Mouse (Mus musculus) liver, postnatal 0 days (tissue): ENCODE results near the gene Lrg1. TPM values are rescaled to one million over a fixed set of nuclear protein-coding genes. Genes with fewer than 3 reads are reported as not detected.

Experiments used
- ATAC-seq: fragments of 200-750 bp; cut with Nextera tagmentation; 2 replicates; pipeline ENCODE4 v1.8.0; 2017; ENCODE audit warnings: mild to moderate bottlenecking, moderate library complexity
- DNase-seq: peaks from one replicate; pipeline ENCODE4 v3.0.0-alpha.2; 2016
- H3K27ac ChIP-seq: fragments of 300-500 bp; sonication (generic); 2 replicates; pipeline ENCODE4 v1.5.1; 2014; ENCODE audit warnings: antibody characterized with exemption, moderate library complexity, mild to moderate bottlenecking, low read depth
- H3K27me3 ChIP-seq: fragments of 300-500 bp; sonication (generic); 2 replicates; pipeline ENCODE4 v1.6.1; 2014; ENCODE audit warnings: low read length, control low read depth, mixed read lengths; ENCODE audit not compliant: insufficient read depth
- H3K36me3 ChIP-seq: fragments of 300-500 bp; sonication (generic); replicated peaks from 2 replicates; pipeline ENCODE4 v1.6.1; 2014; ENCODE audit warnings: mild to moderate bottlenecking, control low read depth, low read length, moderate library complexity, mixed read lengths; ENCODE audit not compliant: insufficient read depth
- H3K4me1 ChIP-seq: fragments of 300-500 bp; sonication (generic); 2 replicates; pipeline ENCODE4 v1.6.1; 2014; ENCODE audit warnings: antibody characterized with exemption, mild to moderate bottlenecking, control low read depth; ENCODE audit not compliant: insufficient read depth
- H3K4me2 ChIP-seq: fragments of 300-500 bp; sonication (generic); 2 replicates; pipeline ENCODE4 v1.6.1; 2014; ENCODE audit warnings: low read depth, mild to moderate bottlenecking, low read length, moderate library complexity, mixed read lengths
- H3K4me3 ChIP-seq: fragments of 300-500 bp; sonication (generic); 2 replicates; pipeline ENCODE4 v1.5.1; 2014; ENCODE audit warnings: low read depth, low read length
- H3K9ac ChIP-seq: fragments of 300-500 bp; sonication (generic); replicated peaks from 2 replicates; pipeline ENCODE4 v1.6.1; 2014; ENCODE audit warnings: mild to moderate bottlenecking, moderate library complexity
- H3K9me3 ChIP-seq: fragments of 300-500 bp; sonication (generic); 2 replicates; pipeline ENCODE4 v1.6.1; 2016; ENCODE audit warnings: mild to moderate bottlenecking, control low read depth, low read length, mixed read lengths
- CTCF ChIP-seq: sonication (generic); IDR thresholded peaks from 2 replicates; pipeline ENCODE4 v1.5.1; 2016; ENCODE audit warnings: antibody characterized with exemption, low read depth
- EP300 ChIP-seq: IDR thresholded peaks from 2 replicates; pipeline ENCODE4 v1.6.1; 2016; ENCODE audit warnings: antibody characterized with exemption, low read depth, mild to moderate bottlenecking
- WGBS: fragments of 180-500 bp; shearing (Covaris S2); extraction: QIAGEN DNeasy Blood & Tissue Kit; methylation state at CpG from one replicate; pipeline ENCODE4 v1.1.7; 2014; ENCODE audit not compliant: insufficient replicate concordance; 5-methylcytosine and 5-hydroxymethylcytosine counted together
- polyA plus RNA-seq: library from polyadenylated mRNA; unstranded; fragments of >200 nt; fragmentation: Nextera tagmentation; extraction: Ambion mirVana; gene quantifications from 2 replicates; pipeline ENCODE4 v1.2.1, GENCODE M21; 2015

Gene Lrg1
- polyA plus RNA-seq, 1 experiment from 2014 or later: 269 TPM

DNA sequence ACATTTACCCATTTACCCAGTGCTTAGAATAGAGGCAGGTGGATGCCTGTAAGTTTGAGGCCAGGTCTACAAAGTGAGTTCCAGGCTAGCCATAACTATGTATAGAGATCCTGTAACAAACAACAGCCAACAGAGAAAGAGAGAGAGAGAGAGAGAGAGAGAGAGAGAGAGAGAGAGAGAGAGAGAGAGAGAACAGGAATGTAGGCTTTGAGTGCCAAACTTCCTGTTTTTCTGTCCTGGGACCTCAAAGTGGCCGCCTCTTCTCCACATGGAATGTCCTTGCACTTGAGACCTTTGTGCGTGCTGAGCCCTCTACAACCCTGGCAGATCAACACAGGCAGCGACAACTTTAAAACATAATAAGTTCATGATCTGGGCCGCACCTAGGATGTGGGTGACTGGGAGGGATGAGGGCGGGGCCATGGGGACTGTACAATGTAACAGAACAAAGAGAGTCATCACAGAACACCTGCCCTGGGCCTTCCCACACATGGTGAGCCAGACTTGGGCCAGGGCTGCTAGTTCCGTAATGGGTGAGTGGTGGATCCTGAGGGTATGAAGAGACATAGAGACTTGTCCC lies 41.8 kb upstream of the Lrg1 start:
- TF ChIP-seq EP300 (no peak), CTCF (no peak)
- H3K4me2 ChIP-seq: peak overlapping the region; percentile 73
- DNase-seq (peak; percentile 45), ATAC-seq (peak; percentile 13; the same call in 1 of the 2 replicates)
- H3K27me3 ChIP-seq: no peaks in the 10 kb centered on the region
- peak overlapping the region; percentile 35; the same call in 1 of the 2 replicates for H3K27ac ChIP-seq
- no peaks in the 10 kb centered on the region for H3K9me3 ChIP-seq
- no peak overlapping the region for H3K9ac ChIP-seq
- 0 out of 2 replicates have a peak overlapping the region, but pooled peaks have one; percentile 48 for H3K4me3 ChIP-seq
- no peaks in the 10 kb centered on the region for H3K36me3 ChIP-seq
- 54% methylated on average over 6 of the region's 6 CpGs for WGBS
- H3K4me1 ChIP-seq: peaks cover 16% of the 10 kb centered on the region

DNA sequence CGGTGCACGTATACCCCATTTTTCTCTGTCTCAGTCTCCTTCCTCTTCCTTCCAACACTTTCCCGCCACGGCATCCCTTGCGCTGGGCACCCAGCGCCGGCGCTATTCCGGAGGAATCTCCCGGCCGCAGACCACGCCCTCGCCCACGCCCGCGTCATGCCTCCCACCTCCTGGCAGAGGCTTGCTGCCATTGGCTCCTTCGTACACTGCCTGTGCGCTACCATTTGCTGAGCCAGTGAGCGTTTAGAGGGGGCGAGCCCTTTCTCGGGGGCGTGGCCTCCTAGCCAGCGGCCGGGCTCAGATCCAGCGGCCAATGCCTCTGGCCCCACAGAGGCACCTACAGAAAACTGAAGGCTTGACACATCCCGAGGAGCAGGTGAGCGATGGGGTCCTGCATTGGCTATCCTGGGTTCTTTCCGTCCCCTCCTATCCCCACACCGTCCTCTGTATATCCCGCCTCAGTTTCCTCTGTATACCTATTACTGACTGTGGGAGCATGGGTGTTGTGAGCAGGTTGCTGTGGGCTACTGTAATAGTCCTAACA lies 40.5 kb upstream of the Lrg1 start, which contains the start of gene Tnfaip8l1:
Gene Tnfaip8l1, plus strand, starts transcription at position 247 of the 544 bp plus-strand sequence.
- peak; percentile 97 for ATAC-seq
- H3K36me3 ChIP-seq: no peaks in the 10 kb centered on the region
- DNase-seq: peak; percentile 94
- H3K27me3 ChIP-seq: no peaks in the 10 kb centered on the region
- H3K9ac ChIP-seq: peak within 1 kb of the TSS; percentile 45
- WGBS: 2% methylated on average over 30 of the region's 30 CpGs
- peak within 1 kb of the TSS; percentile 73 for H3K4me2 ChIP-seq
- TF ChIP-seq EP300 (no peak), CTCF (no peak)
- H3K27ac ChIP-seq: peak within 1 kb of the TSS; percentile 49; the same call in 1 of the 2 replicates
- H3K4me1 ChIP-seq: peaks cover 16% of the 10 kb centered on the region
- H3K4me3 ChIP-seq: peak within 1 kb of the TSS; percentile 48
- no peaks in the 10 kb centered on the region for H3K9me3 ChIP-seq

DNA sequence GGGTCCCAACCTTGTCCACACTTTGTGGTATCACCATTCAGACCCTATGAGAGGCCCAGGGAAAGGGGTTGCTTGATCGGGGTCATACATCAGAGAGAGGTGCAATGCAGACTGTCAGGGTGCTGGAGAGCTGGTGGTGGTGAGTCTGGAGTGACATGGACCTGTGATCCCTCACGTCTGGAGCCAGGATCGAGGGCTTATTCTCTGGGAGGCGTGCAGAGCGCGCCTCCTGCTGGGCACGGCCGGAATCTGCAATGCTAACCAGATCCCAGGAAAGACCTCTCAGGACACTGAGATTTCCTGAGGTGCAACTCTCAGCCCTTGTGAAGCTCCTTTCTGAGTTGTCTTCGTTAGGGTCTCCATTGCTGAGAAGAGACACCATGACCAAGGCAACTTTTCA lies 37.9 kb upstream of the Lrg1 start:
- Histone ChIP-seq H3K27ac (no peak overlapping the region), H3K36me3 (no peaks in the 10 kb centered on the region), H3K9ac (no peak overlapping the region), H3K4me2 (no peak overlapping the region), H3K4me3 (no peak overlapping the region), H3K9me3 (no peaks in the 10 kb centered on the region), H3K4me1 (peaks cover 16% of the 10 kb centered on the region), H3K27me3 (no peaks in the 10 kb centered on the region; the same call in 1 of the 2 replicates)
- ATAC-seq: peak; percentile 21
- DNase-seq: peak; percentile 76
- TF ChIP-seq EP300: no peak
- TF ChIP-seq CTCF: peak; percentile 91
- WGBS: 1% methylated on average over 9 of the region's 9 CpGs

DNA sequence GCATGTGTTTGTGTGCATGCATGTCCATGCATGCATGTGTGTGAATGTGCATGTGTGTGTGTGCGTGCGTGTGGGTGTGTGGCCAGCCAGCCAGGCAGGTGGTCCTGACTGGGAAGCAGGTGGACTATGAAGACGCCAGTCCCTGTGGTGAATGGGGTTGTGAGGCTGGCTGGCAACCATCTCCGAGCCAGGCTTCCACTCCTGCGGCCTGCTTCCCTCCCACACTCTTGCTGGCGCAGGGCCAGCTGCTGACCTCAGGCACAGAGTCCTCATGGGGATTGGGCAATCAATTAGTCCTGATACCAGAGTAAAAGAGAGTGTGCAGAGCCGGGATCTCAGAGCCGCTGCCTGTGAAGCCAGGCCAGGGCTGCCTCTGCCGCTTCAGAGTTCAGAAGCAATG lies 31.8 kb upstream of the Lrg1 start:
- H3K9ac ChIP-seq: no peak overlapping the region
- no peak overlapping the region for H3K4me3 ChIP-seq
- peaks cover 4% of the 10 kb centered on the region for H3K4me1 ChIP-seq
- peaks cover 15% of the 10 kb centered on the region for H3K27me3 ChIP-seq
- 32% methylated on average over 9 of the region's 9 CpGs for WGBS
- TF ChIP-seq EP300 (no peak), CTCF (no peak)
- H3K27ac ChIP-seq: no peak overlapping the region
- H3K4me2 ChIP-seq: no peak overlapping the region
- ATAC-seq (peak; percentile 88), DNase-seq (peak; percentile 87)
- H3K9me3 ChIP-seq: no peaks in the 10 kb centered on the region
- H3K36me3 ChIP-seq: no peaks in the 10 kb centered on the region

DNA sequence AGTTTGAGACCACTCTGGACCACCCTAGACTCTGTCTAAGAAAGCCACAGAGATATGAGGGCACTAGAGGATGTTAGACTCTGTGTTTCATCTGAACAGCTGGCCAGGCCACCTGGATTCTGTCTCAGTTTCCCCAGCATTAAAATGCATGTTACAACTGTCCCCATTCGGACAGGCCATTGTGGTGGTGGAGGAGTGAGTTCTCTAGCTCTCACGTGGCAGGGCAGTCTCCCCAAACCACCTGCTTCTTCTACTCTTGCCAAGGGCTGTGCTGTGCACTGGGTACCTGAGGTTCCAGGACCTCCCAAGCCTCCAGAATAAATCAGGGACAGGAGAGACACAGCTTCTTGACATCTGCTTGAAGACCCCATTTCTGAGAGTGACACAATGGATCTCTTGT lies 28.1 kb upstream of the Lrg1 start:
- no peaks in the 10 kb centered on the region for H3K36me3 ChIP-seq
- TF ChIP-seq CTCF (no peak), EP300 (no peak)
- H3K27ac ChIP-seq: no peak overlapping the region
- DNase-seq: no peak
- H3K9me3 ChIP-seq: no peaks in the 10 kb centered on the region
- no peak for ATAC-seq
- H3K4me3 ChIP-seq: no peak overlapping the region
- H3K27me3 ChIP-seq: peaks cover 33% of the 10 kb centered on the region
- no peak overlapping the region for H3K9ac ChIP-seq
- no peak overlapping the region for H3K4me2 ChIP-seq
- H3K4me1 ChIP-seq: peaks cover 4% of the 10 kb centered on the region
- 54% methylated on average over 2 of the region's 2 CpGs for WGBS

DNA sequence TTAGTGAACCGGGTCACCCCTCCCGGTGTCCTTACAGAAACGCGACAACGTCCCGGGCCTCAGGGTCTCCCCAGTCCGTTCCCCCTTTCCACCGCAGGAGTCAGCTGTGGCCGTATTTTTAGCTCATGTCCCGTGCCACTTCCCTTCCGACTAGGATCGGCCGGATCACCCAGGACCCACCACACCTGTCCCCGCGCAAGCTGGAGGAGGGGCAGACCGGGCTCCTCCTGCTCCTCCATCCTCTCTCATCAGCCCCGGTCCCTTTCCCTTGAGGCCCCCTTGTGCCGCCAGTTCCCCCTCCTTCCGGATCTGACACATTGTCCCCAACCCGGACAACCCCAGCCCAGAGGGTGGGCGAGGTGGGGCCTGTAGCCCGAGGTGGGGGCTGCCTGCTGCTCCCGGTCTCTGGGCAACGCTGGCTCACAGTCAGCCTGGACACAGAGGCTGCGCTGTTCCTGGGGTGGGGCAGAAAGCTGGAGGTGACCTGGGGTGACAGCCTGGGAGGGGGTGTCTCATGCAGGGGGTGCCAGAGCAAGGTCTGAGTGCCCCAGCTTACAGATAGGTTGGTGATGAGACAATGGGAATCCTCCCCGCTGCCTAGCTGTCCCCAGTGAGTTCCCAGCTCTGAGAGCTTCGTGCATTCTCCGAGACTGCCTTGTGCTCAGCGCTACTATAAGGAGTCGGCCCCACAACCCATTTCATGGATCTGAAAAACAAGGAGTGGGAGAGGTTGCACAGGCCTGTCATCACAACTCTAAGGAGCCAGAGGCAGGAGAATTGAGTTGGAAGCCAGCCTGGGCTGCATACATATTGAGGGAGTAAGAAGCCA lies 27.2 kb upstream of the Lrg1 start:
- no peak overlapping the region for H3K9ac ChIP-seq
- TF ChIP-seq CTCF (no peak), EP300 (no peak)
- H3K36me3 ChIP-seq: no peaks in the 10 kb centered on the region
- peaks cover 4% of the 10 kb centered on the region for H3K4me1 ChIP-seq
- H3K4me3 ChIP-seq: no peak overlapping the region
- ATAC-seq (no peak), DNase-seq (no peak)
- no peak overlapping the region for H3K27ac ChIP-seq
- 7% methylated on average over 30 of the region's 30 CpGs for WGBS
- H3K27me3 ChIP-seq: peaks cover 36% of the 10 kb centered on the region
- H3K9me3 ChIP-seq: no peaks in the 10 kb centered on the region
- H3K4me2 ChIP-seq: 0 out of 2 replicates have a peak overlapping the region, but pooled peaks have one; percentile 29
